Mouse (Mus musculus) spleen, postnatal 14 days (tissue): ENCODE data around the gene Arf4.

Source experiments
- DNase-seq, 2 experiments: peaks; one replicate each; pipeline ENCODE4 v3.0.0; 2021 to 2022; ENCODE audit warnings: low spot score in 2 of 2

Arf4 gene

GRCm38 (mm10) chr14:26637851-26638707, at the start of gene Arf4:
Gene Arf4 (plus strand): TSS chr14:26638074.
- peak; percentile 96 for DNase-seq

DNA sequence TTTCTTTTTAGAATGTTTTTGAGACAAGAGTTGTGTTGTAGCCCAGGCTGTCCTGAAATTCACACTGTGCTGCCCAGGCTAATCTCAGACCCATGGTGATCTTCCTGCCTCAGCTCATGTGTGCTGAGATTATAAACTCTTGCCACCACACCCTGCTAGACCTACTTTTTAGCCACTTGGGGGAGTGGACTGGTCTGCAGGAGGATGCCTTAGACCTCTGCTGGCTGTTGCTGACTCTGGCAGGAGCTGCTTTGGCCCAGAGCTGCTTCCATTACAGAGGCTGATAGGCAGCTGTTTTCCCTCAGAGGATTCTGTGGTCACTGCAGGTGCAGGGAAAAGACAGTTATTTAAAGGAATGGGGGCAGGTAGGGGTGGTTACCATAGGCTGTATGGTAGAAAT, 46.5 kb upstream of the Arf4 start:
- DNase-seq, result no peak

DNA sequence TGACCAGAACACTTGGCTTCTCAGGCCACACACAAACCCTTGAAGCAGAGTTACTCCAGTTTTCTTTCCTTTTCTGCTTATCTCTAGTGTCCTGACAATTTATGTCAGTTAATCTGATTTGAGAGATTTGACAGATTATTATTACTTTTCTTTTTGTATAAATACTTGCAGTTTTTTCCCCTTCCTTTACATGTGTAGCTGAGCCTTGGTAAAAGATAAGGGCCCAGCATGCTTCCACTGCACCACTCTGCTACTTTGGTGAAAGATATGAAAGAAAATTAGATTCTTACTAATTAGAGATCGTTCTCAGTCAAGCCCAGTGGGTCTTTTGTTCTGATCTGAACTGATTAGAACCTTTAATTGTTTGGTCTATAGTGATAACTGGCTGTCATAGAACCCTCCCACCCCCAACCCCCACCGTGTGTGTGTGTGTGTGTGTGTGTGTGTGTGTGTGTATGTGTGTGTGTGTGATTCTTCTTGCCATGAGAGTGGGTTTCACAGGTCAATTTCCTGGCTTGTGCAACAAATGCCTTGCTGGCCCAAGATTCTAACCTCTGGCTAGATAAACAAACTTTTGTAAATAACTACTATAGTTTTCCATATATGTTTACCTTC, 44.5 kb upstream of the Arf4 start:
- no peak for DNase-seq

DNA sequence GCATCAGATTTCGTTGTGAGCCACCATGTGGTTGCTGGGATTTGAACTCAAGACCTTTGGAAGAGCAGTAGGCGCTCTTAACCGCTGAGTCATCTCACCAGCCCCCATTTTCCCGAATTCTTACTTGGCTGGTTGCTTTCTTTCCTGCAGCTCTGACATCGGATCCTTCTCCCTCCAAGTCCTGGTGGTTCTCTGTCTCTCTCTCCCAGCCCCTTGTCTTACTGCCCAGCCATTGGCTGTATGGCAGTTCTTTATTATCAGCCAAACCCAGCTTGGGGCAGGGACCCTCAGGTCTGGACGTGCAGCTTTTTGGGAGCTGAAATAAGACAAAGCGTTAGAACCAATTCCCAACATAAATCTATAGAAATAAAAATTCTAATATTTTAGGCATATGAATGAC, 42.7 kb upstream of the Arf4 start:
- DNase-seq, result no peak

DNA sequence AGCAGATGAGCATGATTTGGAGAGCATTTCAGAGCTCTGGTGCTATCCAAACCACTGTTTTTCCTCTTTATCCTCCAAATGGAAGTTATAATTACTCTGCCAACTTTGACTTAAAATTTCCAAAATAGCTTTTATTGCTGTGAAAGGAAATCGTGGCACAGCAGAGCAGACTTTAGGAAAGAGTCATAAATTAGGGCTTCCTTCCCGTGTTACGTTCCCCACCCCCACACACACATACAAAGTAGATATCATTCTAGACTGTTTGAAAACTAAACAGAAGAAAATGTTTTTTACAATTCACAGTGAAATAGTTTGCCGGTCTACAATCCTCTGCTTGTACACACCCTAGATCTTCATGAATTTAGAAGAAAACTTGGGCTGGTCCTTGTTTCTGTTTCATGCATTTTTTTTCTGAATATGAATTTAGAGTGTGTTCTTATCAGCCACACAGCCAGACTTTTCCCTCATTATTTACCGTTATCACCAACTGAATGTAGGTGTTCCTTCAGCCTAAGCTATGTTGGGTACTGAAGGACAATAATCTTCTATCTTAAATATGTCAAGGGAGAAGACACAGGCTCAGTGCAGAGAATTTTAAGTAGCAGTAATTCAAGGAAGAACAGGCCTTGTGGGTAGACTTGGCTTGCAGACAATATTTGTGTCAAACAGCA, 42.0 kb upstream of the Arf4 start:
- no peak for DNase-seq

DNA sequence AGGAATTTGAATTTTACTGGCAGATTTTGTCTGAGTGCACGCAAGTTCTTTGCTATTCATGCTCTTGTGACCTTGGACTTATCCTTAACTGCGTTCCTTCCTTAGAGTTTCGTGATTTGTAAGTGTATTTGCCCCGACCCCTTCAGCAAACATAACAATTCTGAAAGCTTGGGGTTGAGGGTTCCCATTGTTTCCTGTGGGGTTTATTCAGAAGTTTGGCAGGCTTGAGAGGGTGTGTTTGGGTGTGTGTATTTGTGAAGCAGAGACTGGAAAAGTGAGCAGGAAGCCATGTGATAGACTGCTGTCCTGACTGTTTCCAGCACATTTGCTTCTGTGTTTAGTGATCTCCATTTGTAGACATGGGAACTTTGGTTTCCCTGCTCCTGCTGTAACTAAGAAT, 32.5 kb upstream of the Arf4 start:
- no peak for DNase-seq

DNA sequence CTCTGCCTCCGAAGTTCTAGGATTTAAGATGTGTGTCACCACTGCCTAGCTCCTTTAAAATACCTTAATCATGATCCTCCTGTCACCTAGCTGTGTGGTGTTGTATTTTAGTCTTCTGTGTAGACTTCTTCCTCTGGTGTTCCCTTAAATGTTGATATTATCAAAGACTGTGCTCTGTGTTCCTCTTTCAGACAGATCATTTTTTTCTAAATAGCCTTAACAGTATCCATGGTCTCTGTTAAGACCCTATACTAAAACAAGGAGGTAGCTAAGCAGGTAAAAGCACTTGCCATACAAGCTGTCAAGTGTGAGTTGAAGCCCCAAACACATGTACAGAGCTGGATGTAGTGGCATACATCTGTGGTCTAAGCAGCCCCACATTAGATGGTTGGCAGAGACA, 28.2 kb upstream of the Arf4 start:
- no peak for DNase-seq

DNA sequence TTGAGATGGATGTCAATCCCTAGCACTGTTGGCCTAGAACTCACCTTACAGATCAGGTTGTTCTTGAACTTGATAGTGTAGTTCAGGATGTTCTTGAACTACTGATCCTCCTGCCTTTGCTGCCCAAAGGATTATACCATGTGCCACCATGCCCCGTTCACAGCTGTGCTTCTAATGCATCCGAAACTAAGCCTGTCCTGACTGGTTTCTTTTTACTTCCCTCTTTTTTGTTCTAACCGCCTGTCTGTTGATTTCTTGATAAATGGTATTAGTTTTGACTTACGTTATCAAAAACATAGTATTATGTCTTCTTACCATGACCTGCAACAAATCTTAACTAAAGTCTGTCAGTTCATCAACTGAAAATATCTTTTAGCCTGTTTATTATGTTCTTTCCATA, 27.2 kb upstream of the Arf4 start:
- no peak for DNase-seq

DNA sequence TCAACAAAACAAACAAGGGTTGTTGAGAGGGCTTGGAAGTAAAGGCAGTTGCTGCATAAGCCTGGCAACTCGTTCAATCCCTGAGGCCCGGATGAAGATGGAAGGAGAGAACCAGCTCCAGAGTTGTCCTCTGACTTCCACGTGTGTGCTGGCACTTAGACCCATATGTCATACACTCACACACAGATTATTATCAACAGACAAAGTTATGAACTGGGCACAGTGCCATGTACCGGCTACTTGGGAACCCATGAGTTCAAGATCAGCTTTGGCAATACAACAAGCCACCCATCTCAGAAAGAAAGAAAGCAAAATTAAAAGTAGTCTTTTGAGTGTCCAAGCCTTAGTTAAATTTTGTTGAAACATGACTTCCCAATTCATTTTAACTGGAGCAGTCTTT, 12.6 kb upstream of the Arf4 start:
- DNase-seq, result no peak

DNA sequence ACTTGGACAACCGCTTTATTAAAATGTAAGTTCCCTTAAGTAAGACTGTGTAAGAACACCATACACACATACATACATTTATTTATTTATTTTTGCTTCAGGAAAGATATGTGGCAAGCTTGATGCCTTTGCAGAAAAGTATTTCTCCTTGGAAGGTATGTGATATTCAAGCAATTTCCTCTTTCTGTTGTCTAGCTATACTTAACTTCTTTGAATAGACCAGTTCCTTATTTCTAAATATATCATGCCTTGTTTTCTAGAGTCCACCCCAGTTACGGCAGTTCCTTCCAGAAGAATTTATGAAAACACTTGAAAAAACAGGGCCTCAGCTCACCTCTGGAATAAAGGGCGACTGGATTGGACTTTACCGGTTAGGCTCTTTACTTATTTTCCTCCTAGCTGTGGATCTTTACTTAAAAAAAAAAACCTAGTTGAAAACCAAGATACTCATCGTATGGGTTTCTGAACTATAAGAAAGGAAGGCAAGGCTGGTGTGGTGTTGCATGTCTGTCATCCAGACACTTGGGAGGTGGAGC, 11.2 kb upstream of the Arf4 start:
- DNase-seq, result no peak

DNA sequence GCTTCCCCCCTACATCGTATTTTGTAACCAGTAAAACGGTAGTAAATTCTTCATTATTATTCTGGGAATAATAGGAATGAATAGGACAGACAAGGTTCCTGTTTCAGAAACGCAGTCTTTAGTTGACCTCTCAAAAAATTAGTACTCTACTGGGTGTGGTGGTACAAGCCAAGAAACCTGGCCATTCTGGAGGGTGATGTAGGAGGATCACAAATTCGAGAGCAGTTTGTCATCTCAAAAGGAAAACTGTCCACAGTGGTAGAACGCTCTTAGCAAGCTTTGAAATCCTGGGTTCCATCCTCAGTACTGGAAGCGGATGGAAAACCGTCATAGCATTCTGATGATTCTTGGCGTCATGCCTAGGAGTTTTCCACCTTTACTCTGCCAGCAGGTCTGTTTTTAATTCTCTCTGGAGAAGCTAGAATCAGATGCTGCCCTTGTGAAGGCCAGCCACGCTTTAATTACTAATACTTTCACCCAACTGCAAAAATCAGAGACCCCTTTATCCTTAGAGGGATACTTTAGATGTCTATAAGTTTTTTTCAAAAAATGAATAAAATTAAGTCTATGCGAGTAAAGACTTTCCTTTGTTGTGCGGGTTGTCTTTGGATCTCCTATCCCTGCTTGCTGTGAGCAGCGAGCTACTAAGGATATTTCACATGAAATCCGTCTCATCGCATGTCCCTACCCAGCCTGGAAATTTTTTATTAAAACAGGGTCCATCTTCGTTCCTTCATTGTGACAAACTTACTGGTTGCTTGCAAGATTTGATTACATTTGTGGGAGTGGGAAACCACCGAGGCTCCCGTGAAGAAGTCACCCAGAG, 636 bp upstream of the Arf4 start:
- no peak for DNase-seq

DNA sequence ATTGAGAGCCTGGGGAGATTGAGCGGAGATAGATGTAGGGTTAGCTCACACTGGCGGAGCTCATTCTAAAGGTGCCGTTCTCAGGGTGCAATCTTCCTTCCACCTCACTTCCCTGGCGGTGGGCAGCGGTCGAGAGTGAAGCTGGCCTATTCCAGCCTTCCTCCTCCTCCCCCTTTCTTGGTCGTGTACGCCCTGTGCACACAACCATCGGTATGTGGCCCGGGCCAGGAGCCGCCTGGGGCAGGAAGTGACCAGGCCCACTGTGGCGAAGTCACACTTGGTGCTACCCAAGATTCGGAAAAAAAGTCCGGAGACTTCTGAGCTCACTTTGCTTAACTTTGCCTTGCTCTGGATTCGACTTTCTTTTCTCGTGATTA, 822 bp downstream of the Arf4 start:
- peak; percentile 33 to 35 for DNase-seq

- no peak for DNase-seq
Observed at GRCm38 (mm10) chr14:26639251-26639650, 1.4 kb downstream of the Arf4 start.

GRCm38 (mm10) chr14:26639961-26640360, 2.1 kb downstream of the Arf4 start:
- DNase-seq, result no peak

GRCm38 (mm10) chr14:26643006-26643624, 5.2 kb downstream of the Arf4 start:
- no peak for DNase-seq

DNA sequence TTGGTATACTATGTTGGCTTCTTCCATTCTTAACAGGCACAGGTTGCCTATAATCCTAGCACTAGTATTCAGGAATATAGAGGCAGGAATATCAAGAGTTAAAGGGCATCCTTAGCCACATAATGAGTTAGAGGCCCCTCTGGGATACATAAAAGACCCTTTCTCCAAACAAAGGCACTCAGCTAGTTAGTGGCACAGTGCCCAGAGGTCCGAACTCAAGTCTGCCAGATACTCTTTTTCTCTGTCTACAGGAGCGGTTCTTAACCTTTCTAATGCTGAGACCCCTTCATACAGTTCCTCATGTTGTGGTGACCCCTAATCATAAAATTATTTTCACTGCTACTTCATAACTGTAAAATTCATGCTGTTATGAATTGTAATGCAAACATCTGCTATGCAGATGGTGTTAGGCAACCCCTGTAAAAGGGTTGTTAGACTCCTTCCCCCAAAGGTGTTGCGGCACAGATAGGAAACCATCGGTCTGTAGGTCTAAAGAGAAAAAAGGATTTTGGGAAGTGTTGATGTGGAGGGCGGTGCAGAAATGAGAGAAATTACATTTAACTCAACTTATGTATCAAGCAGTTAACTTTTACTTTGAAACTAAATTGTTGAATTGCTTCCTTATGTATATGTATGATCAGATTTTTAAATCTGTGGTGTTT, 8.2 kb downstream of the Arf4 start:
- DNase-seq, result no peak

DNA sequence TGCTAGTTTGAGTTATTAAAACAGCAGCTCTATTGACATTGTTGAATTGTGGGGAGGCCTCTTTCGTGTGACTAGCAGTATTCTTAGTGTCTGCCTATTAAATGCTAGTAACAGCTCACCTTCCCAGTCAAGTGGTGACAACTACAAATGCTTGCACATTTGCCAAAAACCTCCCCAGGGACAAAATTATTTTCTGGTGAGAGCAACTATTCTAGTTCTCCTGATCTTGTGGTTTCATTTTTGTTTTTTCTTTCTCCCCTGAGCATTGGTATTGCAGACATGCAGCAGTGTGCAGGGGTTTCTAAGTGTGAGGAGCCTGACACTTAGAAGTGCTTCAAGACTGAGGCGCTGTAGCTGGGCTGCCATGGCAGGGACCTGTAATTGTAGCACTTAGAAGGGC, 9.9 kb downstream of the Arf4 start:
- DNase-seq, result no peak

DNA sequence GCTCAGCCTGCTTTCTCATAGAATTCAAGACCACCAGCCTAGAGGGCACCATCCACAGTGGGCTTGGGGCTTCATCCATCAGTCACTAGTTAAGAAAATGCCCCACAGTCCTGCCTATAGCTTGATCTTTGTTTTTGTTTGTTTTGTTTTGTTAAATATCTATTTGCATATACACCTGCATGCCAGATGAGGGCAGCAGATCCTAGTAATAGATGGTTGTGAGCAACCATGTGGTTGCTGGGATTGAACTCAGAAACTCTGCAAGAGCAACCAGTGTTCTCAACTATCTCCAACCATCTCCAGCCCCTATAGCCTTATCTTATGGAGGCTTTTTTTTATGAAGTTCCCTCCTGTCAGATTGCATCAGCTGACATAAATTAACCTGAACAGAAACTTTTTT, 14.0 kb downstream of the Arf4 start:
- DNase-seq, result no peak

DNA sequence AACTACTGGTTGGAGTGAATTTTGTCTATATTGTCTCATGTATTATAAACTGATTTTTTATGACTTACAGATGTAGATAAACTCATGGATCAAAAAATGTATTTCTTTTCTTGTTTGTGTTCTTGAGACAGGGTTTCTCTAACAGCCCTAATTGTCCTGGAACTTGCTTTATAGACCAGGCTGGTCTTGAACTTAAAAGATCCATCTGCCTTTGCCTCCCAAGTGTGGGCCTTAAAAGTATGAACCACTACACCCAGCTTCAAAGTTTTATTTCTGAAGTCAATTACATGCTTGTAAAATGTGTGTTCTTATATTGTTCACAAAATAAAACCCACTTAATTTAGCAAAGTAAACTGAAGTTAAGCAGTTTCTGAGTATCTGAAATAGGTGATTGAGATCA, 20.3 kb downstream of the Arf4 start:
- DNase-seq, result no peak

DNA sequence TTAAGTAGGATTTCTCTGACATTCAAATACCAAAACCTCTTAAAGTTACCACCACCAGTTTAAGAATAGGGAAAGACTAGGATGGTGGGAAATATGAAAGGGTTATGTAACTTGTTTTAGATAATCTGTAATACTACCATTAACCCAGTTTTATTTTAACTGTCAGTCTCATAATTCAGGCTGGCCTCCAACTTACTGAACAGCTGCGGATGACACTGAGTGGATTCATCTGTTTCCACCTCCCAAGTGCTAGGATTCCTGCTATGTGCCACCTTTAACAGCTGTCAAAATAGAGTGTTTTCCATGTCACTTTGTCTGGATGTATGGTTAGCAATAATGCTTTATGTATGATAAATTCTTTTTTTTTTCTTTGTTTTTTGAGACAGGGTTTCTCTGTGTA, 22.4 kb downstream of the Arf4 start:
- no peak for DNase-seq

- no peak for DNase-seq
Observed at GRCm38 (mm10) chr14:26662016-26662415, 24.1 kb downstream of the Arf4 start.
